Mouse (Mus musculus): ENCODE results near the gene Mcat.
A peak's percentile ranks its signal among the peaks of the same experiment; 100 is the strongest.

Mcat gene

DNA sequence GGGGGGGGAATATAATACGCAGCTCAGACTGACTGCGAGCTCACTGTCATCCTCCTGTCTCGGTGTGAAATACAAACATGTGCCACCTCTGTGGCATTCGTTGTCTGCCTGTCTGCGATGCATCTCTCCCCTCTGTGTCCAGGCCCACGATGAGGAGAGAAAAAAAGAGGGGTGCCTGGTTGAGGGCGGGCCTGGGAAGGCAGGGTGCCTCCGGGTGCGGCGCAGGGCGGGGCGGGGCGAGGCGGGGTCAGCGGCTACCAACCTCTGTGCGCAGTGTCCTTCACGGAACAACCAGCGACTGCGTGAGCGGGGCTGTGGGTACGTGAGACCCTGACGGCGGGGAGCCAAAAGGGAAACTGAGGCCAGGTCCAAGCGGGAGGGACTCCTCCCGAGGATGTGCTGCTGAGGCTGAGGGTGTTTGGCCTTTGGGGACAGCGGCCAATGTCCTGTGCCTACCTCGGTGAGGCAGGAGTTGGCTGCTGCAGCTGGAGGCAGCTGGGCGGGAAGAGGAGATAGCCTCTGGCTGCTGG lies at the start of gene Mcat, which contains the start of gene Tspo:
Gene Mcat, minus strand, starts transcription at position 461 of the 530 bp plus-strand sequence.
Gene Tspo, plus strand, starts transcription at position 266 of the 530 bp plus-strand sequence.
- peak; percentile 78 for DNase-seq (ENCODE audit: low spot score)

DNA sequence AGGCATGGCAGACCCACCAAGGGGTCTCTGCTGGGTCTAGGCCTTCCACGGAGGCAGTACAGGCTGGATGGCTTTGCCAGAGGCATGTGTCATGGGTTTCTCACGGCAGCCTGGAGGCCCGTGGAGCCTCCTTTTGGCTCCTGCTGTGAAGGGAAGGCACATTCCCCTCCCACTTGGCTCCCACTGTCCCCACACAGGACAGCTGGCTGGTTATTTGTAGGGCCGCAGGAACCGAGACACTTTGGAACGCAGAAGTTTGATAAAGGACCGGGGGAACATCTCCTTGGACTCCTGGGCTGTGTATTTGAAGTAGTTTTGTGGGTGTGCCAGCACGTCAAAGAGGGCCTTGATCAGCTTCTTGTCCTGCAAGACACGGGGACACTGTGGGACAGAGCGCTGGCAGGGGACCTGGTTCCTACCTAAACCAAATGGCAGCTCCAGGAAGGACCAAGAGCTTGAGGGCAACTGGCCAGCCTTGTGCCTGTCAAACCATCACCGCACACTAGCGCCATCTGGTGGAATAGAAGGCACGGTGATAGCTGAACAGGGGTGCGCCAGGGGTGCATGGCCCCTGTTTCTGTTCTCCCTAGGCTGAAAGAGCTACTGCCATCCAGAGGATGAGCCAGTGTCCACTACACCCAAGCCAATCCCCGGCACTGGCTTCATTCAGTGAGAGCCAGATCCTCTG lies 43.7 kb upstream of the Mcat start:
- DNase-seq (ENCODE audit: low spot score) = peak; percentile 75

DNA sequence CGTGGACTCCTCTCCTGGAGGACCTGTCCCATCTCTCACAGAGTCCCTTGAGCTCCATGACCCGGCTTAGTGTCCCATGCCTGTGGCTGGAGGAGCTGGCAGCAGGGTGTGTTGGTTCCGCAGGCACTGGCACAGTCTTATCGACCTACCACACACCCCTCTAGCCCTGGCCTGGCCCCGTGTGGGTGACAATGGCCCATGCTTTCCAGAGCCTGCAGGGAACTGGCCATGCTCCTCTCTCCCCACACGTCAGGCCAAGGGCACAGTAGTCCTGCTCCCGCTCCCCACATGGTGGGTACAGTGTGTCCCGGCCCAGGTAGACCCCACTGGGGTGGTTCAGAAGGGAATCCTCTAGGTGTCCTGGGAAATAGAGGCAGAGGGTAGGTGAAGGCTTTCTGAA lies 43.1 kb upstream of the Mcat start:
- peak; percentile 70 for DNase-seq (ENCODE audit: low spot score)

DNA sequence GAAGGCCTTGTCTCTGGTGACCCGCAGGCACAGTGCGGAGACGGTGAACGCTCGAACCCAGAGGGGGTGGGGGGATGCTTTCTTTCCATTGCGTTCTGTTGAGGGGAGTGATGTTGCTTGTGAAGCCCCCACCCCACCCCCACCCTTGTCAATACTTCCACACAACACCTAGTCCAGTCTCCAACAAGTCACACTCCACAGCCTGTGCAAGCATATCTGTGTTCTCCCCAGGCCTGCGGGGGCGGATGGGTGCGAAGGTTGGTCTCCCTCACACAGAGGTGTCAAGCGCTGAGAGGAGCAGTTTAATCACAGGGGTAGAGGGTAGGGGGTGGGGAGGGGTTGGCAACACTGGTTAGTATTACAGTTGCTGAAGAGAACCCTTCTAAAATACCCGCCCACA lies 42.6 kb upstream of the Mcat start:
- no peak for DNase-seq (ENCODE audit: low spot score)

DNA sequence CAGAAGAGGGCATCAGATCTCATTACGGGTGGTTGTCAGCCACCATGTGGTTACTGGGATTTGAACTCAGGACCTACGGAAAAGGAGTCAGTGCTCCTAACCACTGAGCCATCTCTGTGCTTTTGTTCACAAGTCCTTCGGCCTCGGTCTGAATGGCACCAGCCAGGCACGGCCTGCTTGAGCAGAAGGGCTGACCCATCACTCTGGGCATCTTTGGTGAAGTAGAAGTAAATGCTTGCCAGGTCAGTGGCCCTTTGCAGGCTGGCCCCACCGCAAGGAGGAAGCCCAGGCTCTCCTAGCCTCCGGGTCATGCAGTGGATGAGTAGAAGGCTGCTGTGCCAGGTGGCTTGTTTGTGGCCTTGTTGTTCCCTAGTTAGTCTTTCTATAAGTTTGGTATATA lies 39.8 kb upstream of the Mcat start:
- no peak for DNase-seq (ENCODE audit: low spot score)

DNA sequence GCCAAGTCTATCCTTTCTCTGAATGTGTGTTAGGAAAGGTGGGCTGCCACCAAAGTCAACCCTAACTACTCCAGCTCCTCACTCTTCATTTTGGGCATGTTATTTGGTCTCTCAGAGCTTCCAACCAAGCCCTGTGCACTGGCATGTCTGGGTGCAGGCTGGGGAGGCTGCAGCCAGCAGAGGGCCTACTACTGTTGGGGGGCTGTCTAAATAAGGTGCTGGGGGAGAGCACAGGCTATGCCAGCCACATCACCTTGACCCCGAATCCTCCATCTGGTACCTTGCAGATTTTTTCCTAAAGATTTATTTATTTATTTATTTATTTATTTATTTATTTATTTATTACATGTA lies 39.4 kb upstream of the Mcat start:
- DNase-seq (ENCODE audit: low spot score) = no peak

DNA sequence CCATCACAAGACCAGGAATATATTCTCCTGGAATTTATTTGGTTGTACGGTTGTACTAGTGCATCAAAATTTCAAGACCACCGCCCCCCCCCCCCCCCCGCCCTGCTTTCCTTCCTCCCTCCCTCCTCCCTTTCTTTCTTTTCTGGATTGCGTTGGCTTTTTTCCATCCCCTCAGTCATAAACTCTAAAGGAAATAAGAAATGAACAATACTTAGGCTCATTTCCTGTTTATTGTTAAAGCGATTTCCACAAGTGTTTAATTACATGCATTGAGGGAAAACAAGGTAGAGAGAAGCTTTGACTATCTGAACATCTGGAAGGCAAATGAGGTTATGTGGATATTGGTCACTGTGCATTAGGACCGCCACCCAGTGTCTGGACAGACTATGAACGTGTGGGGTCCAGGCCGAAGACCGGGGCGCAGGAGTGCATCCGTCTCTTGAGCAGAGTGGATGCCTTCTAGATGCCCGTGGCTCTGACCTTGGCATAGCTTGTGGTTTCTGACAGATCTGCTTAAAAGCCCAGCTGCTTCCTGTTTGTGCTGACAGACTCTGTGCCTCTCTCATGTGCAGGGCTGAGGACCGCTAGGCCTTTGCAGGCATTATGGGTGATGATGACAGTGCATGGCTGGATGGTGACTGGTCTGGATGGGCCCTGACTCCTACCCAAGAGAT lies 38.9 kb upstream of the Mcat start:
- peak; percentile 45 for DNase-seq (ENCODE audit: low spot score)

DNA sequence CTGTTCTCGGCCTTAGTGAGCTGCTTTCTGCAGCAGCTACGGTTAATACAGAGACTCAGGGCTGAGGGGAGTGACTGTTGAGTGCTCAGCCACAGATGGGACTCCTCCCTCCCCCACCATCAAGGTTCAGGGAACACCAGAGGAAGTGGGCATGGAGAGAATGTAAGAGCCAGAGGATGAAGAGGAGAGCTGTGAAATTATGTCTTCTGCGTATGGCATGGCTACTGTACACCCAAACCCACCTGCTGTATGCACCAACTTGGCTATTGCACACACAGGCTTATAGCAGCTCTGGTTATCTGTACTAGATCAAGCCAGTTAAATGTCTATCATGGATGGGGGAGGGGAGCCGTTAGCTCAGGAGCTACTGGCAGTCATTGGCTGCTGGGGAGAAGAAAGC lies 37.6 kb upstream of the Mcat start:
- DNase-seq (ENCODE audit: low spot score) = no peak

DNA sequence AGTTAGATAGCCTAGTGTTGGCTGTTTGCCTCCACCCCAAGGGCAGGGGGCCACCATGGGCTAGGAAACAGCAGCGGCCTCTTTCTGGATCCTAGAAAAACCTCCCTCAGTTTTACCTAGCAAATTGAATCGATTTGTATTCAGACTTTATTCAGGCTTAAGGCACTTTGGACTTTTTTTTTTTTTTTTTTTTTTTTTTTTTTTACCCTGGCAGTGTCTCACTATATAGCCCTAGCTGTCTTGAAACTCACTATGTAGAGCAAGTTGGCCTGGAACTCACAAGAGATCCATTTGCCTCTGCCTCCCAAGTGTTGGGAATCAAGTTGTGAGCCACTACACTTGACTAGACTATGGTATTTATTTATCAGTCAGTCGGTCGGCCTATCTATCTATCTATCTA lies 33.2 kb upstream of the Mcat start:
- no peak for DNase-seq (ENCODE audit: low spot score)

DNA sequence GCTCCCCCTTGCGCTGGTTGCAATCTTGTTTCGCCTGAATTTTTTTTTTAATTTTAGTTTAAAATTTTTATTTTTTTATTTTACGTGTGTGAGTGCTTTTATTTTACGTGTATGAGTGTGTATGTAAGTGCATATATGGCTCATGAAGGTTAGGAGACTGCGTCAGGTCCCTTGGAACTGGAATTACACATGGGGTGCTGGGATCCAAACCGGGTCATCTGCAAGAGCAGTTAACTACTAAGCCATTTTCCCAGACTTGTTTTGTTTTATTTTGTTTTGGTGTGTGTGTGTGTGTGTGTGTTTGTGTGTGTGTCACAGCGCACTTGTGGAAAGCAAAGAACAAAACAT lies 31.8 kb upstream of the Mcat start:
- no peak for DNase-seq (ENCODE audit: low spot score)

DNA sequence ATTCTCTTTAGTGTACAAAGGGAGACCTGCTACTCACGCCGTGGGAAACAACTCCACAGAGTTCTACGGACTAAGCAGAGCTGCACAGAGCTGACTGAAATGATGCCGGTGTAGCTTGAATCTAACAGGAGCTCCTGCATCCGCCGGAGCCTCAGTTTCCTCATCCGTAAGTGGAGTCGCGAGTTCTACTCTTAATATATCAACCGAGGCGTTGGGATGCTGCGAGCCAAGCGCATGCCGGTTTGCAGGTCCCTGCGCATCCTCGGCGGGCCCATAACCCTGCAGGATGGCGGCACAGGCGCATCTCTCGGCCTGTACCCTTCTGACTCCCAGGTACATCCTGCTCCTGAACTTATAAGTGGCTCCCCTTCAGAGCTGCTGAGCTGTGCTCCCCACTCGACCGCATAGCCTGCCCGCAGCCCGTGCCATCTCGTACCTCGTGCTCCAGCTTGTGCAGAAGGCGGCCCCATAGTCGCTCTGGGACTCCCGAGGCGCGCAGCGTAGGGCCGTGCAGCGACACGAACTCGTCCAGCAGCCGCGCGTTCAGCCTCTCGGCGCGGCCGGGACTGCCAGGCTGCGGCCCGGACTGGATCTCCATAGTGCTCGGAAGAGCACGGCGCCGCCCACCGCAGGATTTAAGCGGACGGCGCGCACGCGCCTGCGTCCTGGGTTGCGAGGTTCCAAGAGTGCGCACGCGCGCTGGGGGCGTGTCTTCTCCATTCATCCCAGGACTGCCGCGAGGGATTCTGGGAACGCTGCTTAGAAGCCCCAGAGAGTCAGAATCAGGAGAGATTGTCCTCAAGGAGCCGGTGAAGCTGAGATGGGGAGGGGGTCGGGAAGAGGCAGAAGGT lies 31.2 kb upstream of the Mcat start, which contains the start of gene Ttll12:
Gene Ttll12, minus strand, starts transcription at position 645 of the 851 bp plus-strand sequence.
- peak; percentile 84 for DNase-seq (ENCODE audit: low spot score)

DNA sequence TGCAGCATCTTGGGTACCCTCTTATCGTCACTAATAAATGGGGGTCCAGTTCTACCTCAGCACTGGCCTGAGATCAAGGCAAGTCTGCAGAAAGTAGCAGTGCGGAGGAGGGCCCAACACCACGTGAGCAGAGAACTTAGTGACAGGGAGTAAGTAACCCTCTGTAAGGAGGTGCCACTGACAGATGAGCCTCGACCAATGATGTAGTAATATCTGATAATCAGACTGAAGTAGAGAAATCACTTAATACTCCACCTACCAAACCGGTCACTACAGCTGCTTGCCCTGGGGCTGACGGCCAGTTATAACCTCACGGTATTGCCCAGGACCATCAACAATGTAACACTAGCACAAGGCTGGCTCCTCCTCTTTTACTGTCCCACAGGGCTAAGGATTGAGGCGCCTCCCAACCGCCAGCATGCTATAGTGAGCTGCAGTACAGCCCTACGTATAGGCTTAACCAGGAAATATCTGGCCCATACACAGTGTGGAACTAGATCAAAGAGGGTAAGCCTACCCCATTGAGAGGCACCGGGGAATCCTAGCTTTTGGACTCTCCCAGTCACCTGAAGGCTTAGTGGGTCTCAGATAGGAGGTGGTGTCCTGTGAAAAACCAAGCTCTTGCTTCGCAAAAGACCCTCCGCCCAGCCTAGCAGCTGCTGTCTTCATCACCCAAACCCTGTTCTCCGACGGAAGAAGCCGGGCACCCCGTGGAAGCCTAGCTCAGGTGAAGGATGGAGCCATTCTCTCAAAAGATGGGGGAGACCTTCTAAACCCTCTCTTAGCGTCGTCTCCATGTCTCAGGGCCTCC lies 30.3 kb upstream of the Mcat start:
- peak; percentile 43 for DNase-seq (ENCODE audit: low spot score)

DNA sequence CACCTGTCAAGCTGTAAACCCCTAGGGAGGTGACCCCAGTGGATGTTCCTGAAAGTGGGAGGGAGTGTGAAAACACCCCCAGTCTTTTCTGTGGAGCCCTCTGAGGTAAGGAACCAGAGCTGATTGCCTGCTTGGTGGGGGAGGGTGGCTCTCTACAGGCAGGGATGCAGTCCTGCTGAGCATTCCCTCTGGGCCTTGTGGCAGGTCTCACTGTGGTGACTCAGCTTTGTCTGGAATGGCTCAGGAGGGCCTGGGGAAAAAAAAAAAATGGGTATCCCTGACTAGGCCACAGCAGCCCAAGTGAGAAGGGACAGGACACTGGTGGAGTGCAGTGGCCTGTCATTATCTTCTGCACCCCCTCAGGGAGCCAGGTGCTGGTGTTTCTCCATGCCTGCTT lies 29.6 kb upstream of the Mcat start:
- no peak for DNase-seq (ENCODE audit: low spot score)

DNA sequence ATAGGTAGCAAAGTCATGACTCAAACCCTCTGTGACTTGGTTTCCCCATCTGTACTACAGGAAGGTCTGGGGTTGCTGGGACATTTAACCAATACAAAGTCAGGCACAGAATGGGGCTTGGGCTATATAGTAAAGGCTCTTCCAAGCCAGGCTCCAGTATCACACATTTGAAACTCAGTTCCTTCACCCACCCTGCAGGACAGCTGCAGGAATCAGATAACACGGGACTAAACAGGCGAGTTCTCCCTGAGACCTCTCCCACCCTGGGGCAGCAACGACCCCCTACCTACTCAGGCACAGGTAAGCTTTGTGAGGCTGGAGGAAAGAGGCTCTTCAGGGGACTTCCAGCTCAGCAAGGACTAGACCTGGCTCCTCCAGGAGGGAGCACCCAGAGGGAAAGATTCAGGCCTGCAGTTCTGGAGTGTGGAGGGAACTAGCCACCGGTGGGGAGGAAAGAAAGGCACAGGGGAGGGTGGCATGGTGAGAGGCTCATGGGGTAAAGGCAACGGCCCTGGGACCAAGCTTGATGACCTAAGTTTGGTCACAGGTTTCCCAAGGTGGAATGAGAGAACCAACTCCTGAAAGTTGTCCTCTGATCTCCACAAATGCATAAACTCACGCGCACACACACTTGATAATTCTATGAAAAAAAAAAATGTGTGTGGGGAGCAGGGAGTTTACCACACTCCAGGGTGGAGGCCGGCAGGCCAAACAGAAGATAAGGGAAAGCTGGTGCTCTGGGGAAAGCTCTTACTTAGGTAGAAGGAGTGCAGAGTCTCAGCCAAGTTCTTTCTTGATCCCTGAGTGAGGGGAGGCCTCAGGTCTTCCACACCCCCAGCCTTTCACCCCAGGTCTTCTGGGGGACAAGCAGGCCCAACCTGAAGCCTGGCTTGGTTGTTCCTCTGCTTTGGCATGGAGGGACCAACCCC lies 28.9 kb upstream of the Mcat start:
- peak; percentile 47 for DNase-seq (ENCODE audit: low spot score)

DNA sequence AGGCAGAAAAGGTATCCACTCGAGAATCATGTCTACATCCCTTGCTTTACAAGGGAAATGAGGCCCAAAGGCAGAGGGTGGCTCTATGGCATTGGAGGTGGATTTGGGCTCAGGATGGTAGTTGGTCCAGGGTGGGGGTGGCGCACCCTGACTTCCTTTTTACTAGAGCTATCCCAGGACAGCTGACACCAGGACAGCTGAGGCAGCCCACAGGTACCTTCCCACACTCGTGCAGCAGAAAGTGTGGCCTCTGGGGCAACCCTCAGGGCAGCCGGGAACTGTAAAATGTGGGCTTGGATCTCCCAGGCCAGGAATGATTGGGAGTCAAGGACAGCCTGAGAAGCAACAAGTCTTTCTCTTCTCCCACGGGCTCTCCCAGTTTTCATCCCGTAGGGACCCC lies 28.2 kb upstream of the Mcat start:
- no peak for DNase-seq (ENCODE audit: low spot score)

DNA sequence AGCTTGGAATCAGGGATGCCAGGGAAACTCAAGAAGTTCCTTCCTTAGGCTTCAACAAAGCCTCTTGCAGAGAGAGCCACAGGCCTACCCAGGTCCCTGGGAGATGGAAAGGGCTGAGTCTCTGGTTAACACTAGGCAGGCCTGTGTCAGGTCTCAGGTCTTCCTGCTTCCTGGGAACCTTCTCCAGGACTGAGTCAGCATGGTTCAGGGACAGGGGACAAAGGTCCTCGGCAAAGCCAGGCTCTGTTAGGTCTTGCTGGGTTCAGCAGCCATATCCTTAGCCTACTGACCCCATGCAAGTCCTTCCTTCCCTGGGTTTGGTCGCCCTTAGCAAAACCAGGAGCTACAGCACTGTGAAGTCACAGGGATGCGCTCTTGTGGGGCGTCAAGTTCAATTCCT lies 27.3 kb upstream of the Mcat start:
- DNase-seq (ENCODE audit: low spot score) = no peak

DNA sequence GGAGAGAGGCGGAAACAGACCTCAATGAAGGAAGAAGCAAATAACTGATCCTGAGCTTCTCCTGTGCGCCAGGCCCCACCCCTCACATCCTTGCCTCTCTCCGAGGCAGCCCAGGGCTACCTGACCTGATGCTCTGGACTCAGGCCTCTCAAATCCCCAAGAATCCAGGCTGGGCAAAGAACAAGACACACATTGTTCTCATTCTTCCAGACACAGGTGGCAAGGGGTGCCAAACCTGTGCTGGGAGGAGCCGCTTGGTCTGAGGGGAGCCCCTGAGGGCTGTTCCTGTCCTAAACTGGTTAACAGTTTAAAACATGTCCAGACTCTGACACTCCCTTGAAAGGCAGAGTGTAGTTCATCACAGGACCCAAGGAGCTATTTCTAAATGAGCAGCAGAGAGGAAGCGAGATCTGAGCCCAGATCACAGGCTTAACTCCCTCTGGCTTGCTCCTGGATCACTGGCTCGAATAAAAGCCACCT lies 21.2 kb upstream of the Mcat start:
- no peak for DNase-seq (ENCODE audit: low spot score)

DNA sequence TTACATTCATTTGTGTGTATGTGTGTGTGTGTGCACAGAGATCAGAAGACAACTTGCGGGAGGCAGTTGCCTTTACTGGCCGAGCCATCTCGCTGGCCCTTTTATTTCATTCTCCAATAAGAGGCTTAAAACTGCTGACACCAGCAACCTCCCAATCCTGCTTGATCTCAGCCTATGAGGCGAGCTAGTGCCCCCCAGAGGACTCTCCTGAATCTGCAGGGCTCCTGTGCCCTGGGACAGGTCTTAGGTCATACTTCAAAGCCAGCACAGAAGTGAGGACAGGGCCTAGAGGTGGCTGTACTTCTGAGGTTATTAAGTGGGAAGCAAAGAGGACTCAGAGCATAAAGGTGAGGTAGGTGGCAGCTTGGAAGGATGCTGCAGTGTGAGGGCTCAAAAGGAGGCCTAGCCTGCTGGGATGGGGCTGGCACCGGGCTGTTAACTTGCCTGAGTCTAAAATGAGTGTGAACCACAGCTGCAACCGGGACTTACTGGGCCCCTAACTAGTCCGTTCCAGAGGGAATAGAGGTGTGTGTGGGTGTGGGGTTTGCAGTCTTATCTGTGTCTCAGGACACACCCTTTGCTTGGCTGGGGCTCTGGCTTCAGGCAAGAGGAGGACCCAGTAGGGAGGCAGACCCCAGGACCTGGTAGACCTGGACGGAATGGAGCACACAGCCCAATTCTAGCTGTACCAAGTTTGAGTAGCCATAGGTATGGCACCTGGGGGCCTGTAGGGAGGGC lies 20.0 kb upstream of the Mcat start:
- DNase-seq (ENCODE audit: low spot score) = no peak

DNA sequence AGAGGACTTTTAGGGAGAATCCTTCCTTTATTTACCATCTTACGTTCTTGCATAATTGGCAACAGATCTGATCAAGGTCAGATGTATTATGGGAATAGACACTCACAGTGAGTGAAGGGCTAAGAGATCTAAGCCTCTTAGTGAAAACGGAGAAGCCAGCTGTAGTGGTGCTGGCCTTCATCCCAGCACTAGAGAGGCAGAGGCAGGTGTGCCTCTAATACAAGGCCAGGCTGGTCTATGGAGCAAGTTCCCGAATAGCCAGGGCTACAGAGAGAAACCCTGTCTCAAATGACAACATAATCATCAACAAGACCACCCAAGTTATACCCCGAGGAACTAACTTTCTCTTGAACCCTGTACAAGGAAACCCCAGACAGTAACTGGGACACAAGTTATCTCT lies 19.3 kb upstream of the Mcat start:
- DNase-seq (ENCODE audit: low spot score) = no peak

DNA sequence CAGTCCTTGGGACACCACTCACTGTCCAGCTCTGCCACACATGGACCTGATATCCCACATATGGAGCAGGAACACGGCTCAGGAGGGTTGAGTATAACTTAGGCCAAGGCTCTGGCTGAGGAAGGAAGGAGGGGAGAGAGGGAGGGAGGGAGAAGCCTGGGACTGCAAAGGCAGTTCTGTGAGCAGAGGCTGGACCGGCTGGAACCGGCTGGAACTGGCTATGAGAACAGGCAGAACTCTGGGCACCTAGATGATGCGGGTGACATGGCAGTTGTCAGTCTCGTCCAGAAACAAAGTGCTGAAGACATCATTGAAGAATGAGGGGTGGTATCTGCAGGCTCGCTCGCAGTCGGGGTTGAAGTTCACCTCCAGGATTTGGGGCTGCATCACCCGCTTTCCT lies 13.1 kb upstream of the Mcat start:
- DNase-seq (ENCODE audit: low spot score) = no peak

Measured in spleen, adult 12 weeks (tissue).